Mouse (Mus musculus) spleen, adult 2 months (tissue): ENCODE data around the gene Taok3.

ENCODE experiments used
- CTCF ChIP-seq: fragments of 200-500 bp; IDR thresholded peaks from 2 replicates; pipeline ENCODE4 v1.5.1; 2011; ENCODE audit warnings: mild to moderate bottlenecking, inconsistent platforms; ENCODE audit not compliant: insufficient read depth, insufficient read length, insufficient replicate concordance; ENCODE audit errors: extremely low read depth
- POLR2A ChIP-seq: fragments of 200-500 bp; IDR thresholded peaks from 2 replicates; pipeline ENCODE4 v1.6.1; 2011; ENCODE audit warnings: low read depth, low read length, inconsistent platforms

DNA sequence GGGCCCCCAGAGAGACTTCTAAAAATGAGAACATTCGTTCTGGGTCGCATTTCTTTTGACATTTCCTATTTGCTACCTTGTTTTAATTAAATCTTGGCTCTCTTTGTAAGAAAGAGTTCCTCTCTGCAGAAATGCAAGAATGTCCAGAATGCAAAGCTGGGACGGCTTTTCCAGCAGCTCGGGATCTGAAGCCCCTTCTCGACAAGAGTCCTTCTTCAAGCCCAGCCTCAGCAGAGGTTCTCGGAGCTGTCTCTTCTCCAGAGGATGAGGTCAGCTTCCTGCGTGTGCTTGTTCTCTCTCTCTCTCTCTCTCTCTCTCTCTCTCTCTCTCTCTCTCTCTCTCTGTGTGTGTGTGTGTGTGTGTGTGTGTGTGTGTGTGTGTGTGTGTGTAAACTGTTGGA is 2.2 kb upstream of the Taok3 start:
- no peak for TF ChIP-seq POLR2A
- TF ChIP-seq CTCF, result no peak
